Mouse (Mus musculus) hindbrain, embryonic 11.5 days (tissue): ENCODE results near the gene Tex13b. TPM values are rescaled to one million over a fixed set of nuclear protein-coding genes. Genes with fewer than 3 reads are reported as not detected.
A peak's percentile ranks its signal among the peaks of the same experiment; 100 is the strongest.
"Not testable (repeated sequence)": the region's sequence is repeated elsewhere in the genome, so short reads cannot be mapped to it uniquely, and the experiment has no call there.

ENCODE experiments used
- ATAC-seq: fragments of 200-750 bp; cut with Nextera tagmentation; 2 replicates; pipeline ENCODE4 v1.8.0; 2017; ENCODE audit warnings: mild to moderate bottlenecking, moderate TSS enrichment, moderate library complexity; ENCODE audit not compliant: low FRiP score
- DNase-seq: peaks from one replicate; pipeline ENCODE4 v3.0.0-alpha.2; 2015; ENCODE audit warnings: low spot score
- H3K27ac ChIP-seq: fragments of 300-500 bp; sonication (generic); 2 replicates; pipeline ENCODE4 v1.5.1; 2014; ENCODE audit warnings: mild to moderate bottlenecking, low read depth, low read length
- H3K27me3 ChIP-seq: fragments of 300-500 bp; sonication (generic); 2 replicates; pipeline ENCODE4 v1.6.1; 2014; ENCODE audit warnings: mild to moderate bottlenecking, low read length, moderate library complexity, mixed read lengths; ENCODE audit not compliant: control insufficient read depth, insufficient read depth
- H3K36me3 ChIP-seq: fragments of 300-500 bp; sonication (generic); 2 replicates; pipeline ENCODE4 v1.6.1; 2014; ENCODE audit warnings: mild to moderate bottlenecking, low read length, moderate library complexity, mixed read lengths; ENCODE audit not compliant: control insufficient read depth, insufficient read depth
- H3K4me1 ChIP-seq: fragments of 300-500 bp; sonication (generic); replicated peaks from 2 replicates; pipeline ENCODE4 v1.6.1; 2014; ENCODE audit warnings: low read length, mixed read lengths; ENCODE audit not compliant: control insufficient read depth, insufficient read depth
- H3K4me2 ChIP-seq: fragments of 300-500 bp; sonication (generic); replicated peaks from 2 replicates; pipeline ENCODE4 v1.6.1; 2014; ENCODE audit warnings: mild to moderate bottlenecking, low read depth, low read length
- H3K4me3 ChIP-seq: fragments of 300-500 bp; sonication (generic); 2 replicates; pipeline ENCODE4 v1.5.1; 2014; ENCODE audit warnings: low read depth, low read length
- H3K9ac ChIP-seq: fragments of 300-500 bp; sonication (generic); 2 replicates; pipeline ENCODE4 v1.6.1; 2014; ENCODE audit warnings: low read depth, low read length
- H3K9me3 ChIP-seq: fragments of 300-500 bp; sonication (generic); 2 replicates; pipeline ENCODE4 v1.6.1; 2016; ENCODE audit warnings: low read length; ENCODE audit not compliant: control insufficient read depth
- WGBS: fragments of 180-500 bp; shearing (Covaris S2); extraction: QIAGEN DNeasy Blood & Tissue Kit; methylation state at CpG from one replicate; pipeline ENCODE4 v1.1.7; 2014; 5-methylcytosine and 5-hydroxymethylcytosine counted together
- polyA plus RNA-seq: library from polyadenylated mRNA; unstranded; fragments of >200 nt; fragmentation: Nextera tagmentation; extraction: Ambion mirVana; gene quantifications from 2 replicates; pipeline ENCODE4 v1.2.1, GENCODE M21; 2014

Gene Tex13b
- polyA plus RNA-seq = not detected in 2 replicates

DNA sequence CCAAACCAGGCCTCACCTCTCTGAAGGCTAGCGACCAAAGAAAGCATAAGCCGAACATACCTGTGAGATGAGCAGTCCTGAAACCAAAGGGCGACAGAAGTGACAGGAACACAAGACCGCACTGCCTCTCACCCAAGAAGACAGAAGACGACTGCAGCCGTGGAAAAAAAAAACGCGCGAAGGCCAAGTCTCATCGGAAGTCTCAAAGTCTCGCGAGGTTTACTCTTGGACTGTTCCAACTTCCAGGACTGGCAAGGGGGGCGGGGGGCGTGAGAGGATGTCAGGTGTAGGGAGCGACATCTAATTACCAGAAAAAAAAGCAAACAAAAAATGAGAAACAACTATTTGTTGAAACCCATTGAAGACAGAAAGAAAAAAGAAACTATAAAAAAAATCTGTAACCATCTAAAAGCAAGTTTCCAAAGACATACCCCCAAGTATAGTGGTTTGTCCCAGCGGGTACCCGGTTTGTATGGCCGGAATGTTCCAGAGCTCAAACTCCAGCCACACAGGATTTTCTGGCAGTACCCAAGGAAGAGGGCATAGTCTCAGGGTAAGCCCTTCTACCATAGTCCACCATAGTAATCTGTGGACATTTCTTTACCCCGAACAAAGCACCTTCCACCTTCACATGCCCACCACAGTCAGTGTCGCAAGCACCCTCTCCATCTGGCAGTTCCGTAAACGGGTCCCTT lies at the start of gene Tex13b:
Gene Tex13b, minus strand, starts transcription at position 122 of the 695 bp plus-strand sequence.
- Histone ChIP-seq H3K9ac (no peak within 1 kb of the TSS), H3K36me3 (no peaks in the 10 kb centered on the region), H3K9me3 (no peaks in the 10 kb centered on the region), H3K27ac (no peak within 1 kb of the TSS), H3K4me1 (no peaks in the 10 kb centered on the region), H3K27me3 (no peaks in the 10 kb centered on the region), H3K4me2 (no peak within 1 kb of the TSS), H3K4me3 (no peak within 1 kb of the TSS)
- 92% methylated on average over 22 of the region's 22 CpGs for WGBS
- ATAC-seq (no peak), DNase-seq (no peak)

DNA sequence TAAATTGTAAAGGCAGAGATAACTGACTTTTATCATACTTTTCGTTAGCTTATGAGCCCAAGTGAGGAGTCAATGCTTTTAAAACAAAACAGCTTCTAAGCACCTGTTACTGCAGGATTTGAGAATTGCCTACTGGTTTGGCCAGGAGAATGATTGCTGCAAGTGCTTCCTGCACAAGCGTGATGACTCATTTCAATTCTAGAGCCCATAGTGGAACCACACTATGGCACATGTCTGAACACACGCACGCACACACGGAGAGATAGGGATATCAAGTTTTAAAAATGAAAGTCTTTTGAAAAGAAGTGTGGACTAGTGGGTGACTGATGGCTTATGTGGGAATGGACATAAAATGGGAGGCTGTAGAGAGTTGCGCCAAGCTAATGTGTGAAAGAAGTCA lies 49.5 kb upstream of the Tex13b start:
- Histone ChIP-seq H3K27ac (no peak overlapping the region), H3K4me3 (no peak overlapping the region), H3K9ac (no peak overlapping the region), H3K36me3 (no peaks in the 10 kb centered on the region), H3K27me3 (no peaks in the 10 kb centered on the region), H3K4me2 (no peak overlapping the region), H3K4me1 (no peaks in the 10 kb centered on the region), H3K9me3 (no peaks in the 10 kb centered on the region)
- WGBS = 90% methylated on average over 6 of the region's 6 CpGs
- ATAC-seq = no peak
- DNase-seq = no peak

DNA sequence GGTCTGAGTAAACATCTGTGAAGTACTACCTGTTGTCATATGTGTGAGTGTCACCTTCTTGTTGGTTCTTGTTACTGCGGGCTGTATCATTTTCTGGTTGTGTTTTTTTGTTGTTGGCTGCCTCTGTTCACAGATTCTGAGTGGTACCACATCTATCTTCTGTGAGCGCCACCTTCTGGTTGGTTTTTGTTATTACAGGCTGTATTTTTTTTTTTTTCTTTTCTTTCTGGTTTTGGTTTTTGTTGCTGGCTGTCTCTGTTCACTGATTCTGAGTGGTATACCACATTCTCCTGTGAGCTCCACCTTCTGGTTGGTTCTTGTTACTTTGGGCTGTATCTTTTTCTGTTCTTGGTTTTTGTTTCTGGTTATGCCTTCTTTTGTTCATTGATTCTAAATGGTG lies 44.2 kb upstream of the Tex13b start:
- DNase-seq = peak; percentile 14
- ATAC-seq = no peak
- 30% methylated on average over 2 of the region's 2 CpGs for WGBS
- Histone ChIP-seq H3K27ac (no peak overlapping the region), H3K4me1 (no peaks in the 10 kb centered on the region), H3K4me3 (no peak overlapping the region), H3K36me3 (no peaks in the 10 kb centered on the region), H3K4me2 (no peak overlapping the region), H3K9me3 (no peaks in the 10 kb centered on the region), H3K9ac (no peak overlapping the region), H3K27me3 (no peaks in the 10 kb centered on the region)

DNA sequence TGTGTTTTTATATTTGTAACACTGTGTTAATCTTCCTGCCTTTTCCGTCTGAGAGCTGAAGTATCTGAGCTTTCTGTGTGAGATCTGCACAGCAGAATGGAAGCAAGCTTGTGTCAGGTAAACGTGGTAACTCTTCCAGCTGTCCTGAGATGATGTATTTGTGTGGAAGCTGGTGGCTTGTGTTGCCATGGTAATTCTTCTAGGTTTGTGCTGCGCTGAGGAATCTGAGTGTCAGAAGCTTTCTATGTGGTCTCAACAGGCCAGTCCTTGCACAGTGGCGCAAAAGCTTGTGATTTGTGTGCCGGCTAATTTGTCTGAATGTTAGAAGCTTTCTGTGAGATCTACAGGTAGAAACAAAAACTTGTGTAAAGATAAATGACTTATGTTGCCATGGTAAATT lies 43.8 kb upstream of the Tex13b start:
- H3K27me3 ChIP-seq, H3K9ac ChIP-seq, H3K9me3 ChIP-seq, H3K4me3 ChIP-seq, H3K36me3 ChIP-seq, H3K4me1 ChIP-seq, H3K4me2 ChIP-seq, ATAC-seq, DNase-seq, H3K27ac ChIP-seq: not testable (repeated sequence)
- 62% methylated on average over 5 of the region's 5 CpGs for WGBS

DNA sequence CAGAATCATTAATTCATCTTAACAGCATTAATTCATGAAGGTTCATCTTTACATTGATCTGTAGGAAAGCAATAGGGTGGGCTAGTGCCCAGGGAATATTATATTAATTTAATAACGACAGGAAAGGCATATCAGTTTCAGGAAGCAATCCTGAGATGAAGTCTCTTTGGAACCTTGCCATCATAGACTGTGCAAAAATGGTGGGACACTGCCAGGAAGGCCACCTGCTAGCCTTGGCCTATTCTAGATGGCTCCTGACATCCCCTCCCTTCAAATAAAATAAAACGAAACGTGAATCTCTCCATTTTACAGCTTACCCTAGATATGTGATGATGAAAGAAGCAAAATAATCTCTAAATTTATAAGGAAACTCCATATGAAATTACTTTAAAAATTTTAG lies 41.3 kb upstream of the Tex13b start:
- H3K4me2 ChIP-seq = no peak overlapping the region

DNA sequence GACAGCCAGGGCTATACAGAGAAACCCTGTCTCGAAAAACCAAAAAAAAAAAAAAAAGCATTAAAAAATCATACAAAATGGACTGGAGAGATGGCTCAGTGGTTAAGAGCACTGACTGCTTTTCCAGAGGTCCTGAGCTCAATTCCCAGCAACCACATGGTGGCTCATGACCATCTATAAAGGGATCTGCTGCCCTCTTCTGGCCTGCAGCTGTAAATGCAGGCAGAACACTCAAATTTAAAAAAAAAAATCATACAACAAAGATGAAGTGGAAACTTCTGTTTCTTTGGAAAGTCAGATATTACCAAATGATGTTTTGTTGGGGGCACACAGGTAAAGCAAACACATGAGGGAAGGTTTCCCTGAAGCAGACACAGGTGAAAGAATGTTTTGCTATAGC lies 32.2 kb upstream of the Tex13b start:
- not testable (repeated sequence) for H3K27me3 ChIP-seq, H3K9me3 ChIP-seq, ATAC-seq, H3K4me3 ChIP-seq, H3K27ac ChIP-seq, H3K4me2 ChIP-seq, H3K36me3 ChIP-seq, H3K9ac ChIP-seq, DNase-seq, H3K4me1 ChIP-seq
- 50% methylated on average over 1 of the region's 1 CpGs for WGBS

More for the DNA sequence above, 41.3 kb upstream of the Tex13b start:
- Histone ChIP-seq H3K4me3 (no peak overlapping the region), H3K4me1 (no peaks in the 10 kb centered on the region), H3K9me3 (no peaks in the 10 kb centered on the region), H3K36me3 (no peaks in the 10 kb centered on the region), H3K27me3 (no peaks in the 10 kb centered on the region), H3K9ac (no peak overlapping the region), H3K27ac (no peak overlapping the region)
- WGBS = 81% methylated on average over 3 of the region's 3 CpGs
- ATAC-seq (no peak), DNase-seq (no peak)

DNA sequence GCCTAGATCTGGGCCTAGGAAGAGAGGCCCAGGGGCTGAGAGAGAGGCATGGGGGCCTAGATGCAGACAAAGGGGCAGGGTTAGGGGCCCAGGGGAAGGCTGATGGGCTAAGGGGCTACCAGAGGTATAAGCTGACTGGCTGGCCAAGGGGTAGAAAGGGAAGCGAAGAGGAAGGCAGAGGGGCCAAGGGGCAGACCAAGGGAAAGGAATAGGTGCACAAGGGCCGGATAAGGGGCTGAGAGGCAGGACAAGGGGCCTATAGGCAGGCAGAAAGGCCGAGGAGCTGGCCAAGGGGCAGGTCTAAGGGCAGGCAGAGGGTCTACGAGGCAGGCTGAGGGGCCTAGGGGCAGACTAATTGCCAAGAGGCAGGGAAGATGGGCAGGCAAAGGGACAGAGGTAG lies 26.7 kb upstream of the Tex13b start:
- no peak overlapping the region for H3K4me3 ChIP-seq
- H3K27me3 ChIP-seq = 0 out of 2 replicates have a peak, but pooled peaks cover 2% of the 10 kb centered on the region
- DNase-seq (no peak), ATAC-seq (no peak)
- no peak overlapping the region for H3K9ac ChIP-seq
- H3K36me3 ChIP-seq = no peaks in the 10 kb centered on the region
- WGBS = 64% methylated on average over 3 of the region's 4 CpGs
- no peak overlapping the region for H3K27ac ChIP-seq
- H3K9me3 ChIP-seq = no peaks in the 10 kb centered on the region
- H3K4me2 ChIP-seq = no peak overlapping the region
- H3K4me1 ChIP-seq = no peaks in the 10 kb centered on the region

DNA sequence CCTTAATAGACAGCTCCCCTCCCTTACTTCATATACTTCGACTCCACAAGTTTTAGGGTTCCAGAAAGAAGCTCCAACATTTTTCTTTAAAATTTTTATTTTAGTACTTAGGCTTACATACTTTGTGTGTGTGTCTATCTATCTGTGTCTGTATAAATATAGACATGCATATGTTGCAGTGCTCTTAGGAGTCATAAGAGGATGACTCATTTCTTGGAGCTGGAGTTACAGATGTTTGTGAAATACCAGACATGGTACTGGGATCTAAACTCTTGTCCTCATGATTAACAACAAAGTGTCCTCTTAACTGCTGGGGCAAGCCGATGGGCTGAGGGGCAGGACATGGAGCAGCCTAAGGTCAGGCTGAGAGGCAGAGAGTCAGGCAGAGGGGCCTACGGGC lies 24.8 kb upstream of the Tex13b start:
- DNase-seq (no peak), ATAC-seq (no peak)
- Histone ChIP-seq H3K27ac (no peak overlapping the region), H3K27me3 (0 out of 2 replicates have a peak, but pooled peaks cover 2% of the 10 kb centered on the region), H3K4me2 (no peak overlapping the region), H3K9ac (no peak overlapping the region), H3K9me3 (no peaks in the 10 kb centered on the region), H3K4me1 (no peaks in the 10 kb centered on the region), H3K36me3 (no peaks in the 10 kb centered on the region), H3K4me3 (no peak overlapping the region)
- 81% methylated on average over 3 of the region's 3 CpGs for WGBS

DNA sequence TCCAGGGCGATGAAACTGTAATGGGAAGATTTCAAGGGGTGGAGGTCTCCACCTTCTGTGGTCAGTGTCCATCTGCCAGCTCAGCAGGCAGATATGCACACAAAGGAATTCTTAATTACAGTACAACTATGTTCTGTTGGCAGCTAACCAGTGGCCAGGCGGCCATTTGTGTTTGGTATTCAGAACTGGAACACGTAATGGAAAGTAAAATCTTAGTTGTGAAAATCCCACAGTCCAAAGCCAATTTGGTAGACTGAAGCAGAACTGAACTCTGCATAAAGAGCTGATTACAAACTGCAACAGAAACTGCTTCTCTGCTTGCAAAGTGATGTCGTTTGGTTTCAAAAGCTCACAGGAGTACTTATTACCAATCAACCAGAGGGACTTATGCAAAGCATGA lies 18.5 kb upstream of the Tex13b start:
- Histone ChIP-seq H3K27me3 (no peaks in the 10 kb centered on the region), H3K9ac (no peak overlapping the region), H3K9me3 (no peaks in the 10 kb centered on the region), H3K4me2 (no peak overlapping the region), H3K36me3 (no peaks in the 10 kb centered on the region), H3K4me3 (no peak overlapping the region), H3K27ac (no peak overlapping the region), H3K4me1 (no peaks in the 10 kb centered on the region)
- ATAC-seq (no peak), DNase-seq (no peak)
- WGBS = 82% methylated on average over 4 of the region's 4 CpGs
